Mouse (Mus musculus) kidney, postnatal 4 days (tissue): Measurements from ENCODE around the gene Ubl7.

Experiments used
- DNase-seq, 2 experiments: peaks; one replicate each; pipeline ENCODE4 v3.0.0; 2021; ENCODE audit warnings: mixed read lengths in 2 of 2

Gene Ubl7

DNA sequence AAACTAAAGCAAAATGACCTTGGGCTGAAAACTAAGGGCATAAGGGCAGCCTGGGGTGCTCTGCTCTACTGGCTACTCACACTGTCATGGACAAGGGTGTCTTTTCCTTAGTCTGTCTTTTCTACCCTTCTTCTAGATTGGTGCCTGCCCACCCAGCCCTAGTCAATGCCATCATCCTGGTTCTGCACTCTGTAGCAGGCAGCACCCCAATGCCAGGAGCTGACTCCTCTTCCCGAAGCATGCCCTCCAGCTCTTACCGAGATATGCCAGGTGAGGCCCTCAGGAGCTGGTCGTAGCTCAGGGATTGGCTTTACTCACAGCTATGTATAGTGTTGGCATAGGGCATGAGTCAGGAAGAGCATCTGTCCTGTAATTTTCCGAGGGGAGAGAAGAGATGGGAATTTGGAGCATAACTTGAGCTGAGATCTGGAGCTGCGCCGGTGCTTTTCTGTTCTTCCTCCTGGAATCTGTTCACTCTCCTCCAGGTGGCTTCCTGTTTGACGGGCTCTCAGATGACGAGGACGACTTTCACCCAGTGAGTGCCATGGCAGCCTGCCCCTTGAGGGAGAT is 10.8 kb downstream of the Ubl7 start:
- no peak for DNase-seq

DNA sequence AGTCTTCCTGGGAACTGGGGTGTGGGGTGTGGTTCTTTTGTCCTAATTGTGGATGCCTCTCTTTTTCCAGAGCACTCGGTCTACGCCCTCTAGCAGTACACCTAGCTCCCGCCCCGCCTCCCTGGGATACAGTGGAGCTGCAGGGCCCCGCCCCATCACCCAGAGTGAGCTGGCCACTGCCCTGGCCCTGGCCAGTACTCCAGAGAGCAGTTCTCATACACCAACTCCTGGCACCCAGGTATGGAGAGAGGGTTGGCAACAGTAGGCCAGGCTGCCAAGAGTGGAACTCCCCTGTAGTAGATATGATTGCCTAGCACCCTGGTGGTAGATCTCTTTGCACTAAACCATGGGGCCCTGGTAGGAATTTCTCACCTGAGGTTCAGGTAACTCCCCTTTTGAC is 11.6 kb downstream of the Ubl7 start:
- DNase-seq: no peak

DNA sequence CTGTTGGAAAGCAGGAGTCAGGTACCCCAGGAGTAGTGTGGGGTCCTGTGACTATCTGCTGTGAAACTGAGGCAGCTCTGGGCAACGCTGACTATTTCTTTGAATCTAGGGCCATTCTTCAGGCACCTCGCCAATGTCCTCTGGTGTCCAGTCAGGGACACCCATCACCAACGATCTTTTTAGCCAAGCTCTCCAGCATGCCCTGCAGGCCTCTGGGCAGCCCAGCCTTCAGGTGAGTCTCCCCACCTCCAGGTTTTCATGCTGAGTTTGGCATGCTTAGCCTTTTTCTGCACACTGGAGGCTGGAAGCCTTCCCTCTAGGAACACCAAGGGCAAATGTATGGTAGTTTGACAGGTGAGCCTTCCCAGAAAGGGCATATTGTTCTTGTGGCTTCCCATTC is 12.3 kb downstream of the Ubl7 start:
- DNase-seq: no peak

DNA sequence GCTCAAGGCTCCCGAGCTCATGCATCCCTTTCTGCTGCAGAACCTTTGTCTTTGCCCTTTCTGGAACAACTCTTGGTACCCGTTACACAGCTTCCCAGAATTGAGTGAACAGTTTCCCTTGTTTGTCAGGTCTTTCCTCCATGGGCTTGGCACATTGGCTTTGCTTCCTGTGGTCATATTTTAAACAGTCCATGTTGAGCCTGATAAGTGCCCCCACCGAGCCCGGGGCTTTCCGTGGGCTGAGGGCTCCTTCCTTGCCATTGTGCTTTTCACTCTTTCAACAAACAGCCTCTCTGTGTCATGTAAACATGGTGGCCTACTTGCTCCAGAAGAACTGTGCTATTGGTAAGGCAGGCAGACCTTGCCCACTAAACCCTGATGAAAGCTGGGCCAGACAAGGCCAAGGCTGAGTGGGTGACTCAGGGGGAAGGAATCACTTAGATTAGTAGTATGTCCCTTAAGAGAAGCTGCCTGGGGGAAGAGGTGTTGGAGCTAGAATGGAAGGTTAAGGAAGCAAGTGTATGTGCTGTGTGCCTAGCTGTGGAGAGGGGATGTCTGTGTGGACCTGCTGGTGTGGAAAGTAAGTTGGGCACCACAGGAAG is 20.5 kb downstream of the Ubl7 start:
- DNase-seq: no peak

DNA sequence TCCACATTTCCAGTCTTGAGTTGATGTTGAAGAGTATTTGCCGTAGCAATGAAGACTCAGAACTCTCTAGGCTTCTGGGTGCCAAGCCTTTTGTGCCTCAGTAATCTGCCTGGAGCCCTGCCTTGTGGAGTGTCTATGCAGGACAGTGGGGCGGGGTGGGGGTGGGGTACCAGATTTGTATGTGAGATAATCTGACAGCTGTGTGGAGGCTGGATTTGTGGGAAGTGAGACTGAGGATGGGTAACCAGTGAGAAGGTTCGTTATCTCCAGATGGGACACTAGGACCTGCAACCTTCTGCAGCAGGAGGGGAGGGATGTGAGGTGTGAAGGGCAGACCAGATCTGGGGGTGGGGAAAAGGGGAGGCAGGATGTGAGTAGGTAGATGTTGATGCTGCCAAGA is 21.5 kb downstream of the Ubl7 start:
- no peak for DNase-seq

DNA sequence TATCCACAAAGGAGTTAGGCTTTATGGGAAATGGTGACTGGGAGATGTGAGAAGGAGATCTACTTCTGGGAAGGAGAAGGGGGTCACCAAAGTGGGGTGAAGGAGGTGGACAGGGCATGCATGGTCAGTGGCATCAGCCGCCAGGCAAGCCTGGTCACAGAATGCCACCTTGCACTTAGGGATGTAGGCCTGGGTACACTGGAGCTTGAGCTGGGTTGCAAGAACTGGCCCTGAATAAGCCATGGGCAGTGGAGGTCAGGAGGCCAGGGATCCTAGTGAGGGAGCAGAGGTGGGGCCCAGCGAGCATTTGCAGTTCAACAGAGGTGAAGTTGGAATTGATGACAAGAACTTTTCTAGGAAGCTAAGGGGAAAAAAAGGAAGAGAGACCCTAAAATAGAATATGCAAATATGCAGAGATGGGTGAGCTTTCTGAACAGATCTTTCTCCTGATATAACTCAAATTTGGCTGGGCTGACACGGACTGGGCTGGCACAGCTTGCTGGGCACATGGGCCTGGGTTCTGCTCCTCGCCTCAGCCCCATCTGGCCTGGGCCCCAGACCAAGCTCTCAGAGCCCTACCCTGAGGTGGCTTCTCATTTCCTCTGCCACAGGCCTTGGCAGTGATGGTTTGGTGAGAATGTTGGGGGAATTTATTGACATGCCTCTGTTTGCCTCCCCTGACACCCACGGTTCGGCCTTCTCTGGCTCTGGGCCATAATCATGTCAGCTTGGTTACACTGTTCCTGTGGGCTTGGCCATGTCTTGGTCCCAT is 22.2 kb downstream of the Ubl7 start:
- no peak for DNase-seq

DNA sequence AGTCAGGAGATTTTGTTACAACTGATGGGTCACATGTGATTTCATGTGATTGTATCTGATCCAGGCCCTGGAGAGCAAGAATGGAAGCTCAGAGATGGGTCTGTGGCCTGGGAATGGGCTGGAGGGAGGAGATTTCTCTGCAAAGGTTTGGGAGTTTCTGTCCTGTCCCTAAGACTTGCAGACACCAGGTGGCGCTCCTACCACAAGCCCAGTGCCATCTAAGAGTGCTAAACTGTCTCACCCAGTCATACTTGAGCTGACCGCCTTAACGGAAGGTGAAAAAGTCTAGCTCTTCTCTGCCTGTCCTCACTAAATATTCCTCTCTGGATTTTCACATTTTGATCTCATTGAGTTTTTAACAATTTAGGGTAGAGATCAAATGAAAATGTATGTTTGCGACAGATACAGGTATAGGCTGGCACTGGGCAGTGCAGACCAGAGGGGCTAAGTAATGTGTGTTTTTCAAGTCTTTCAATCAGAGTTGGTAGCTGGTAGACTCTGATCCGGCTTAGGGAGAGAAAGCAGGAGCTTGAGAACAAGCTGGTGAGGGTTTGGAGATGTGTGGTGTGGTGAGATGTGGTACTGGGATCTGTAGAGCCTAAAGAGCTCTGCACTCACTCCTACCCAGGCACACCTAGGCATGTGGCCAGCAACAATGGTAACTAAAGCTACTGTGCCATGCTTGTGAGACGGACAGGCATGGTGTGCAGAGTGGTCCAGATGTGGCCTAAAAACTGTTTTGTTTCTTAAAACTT is 25.1 kb downstream of the Ubl7 start:
- DNase-seq: peak; percentile 94 to 95

DNA sequence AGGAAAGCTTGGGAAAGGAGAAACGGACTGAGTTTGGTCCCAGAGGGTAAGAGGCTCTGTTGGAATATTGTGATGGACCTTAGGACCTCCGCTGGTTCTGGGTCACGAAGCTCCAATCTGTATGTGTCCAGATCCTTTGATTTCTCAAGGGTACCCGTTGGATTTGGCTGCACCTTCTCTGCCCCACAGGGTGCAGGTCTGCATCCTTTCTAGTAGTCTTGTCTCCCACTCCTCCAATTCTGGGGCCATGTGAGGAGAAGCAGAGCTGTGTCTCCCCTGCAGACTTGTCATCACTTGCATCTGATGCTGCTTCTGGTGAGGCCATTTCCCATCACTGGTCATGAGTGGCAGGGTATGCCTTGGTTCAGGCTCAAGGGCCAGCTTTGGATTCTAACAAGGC is 26.4 kb downstream of the Ubl7 start:
- no peak for DNase-seq

DNA sequence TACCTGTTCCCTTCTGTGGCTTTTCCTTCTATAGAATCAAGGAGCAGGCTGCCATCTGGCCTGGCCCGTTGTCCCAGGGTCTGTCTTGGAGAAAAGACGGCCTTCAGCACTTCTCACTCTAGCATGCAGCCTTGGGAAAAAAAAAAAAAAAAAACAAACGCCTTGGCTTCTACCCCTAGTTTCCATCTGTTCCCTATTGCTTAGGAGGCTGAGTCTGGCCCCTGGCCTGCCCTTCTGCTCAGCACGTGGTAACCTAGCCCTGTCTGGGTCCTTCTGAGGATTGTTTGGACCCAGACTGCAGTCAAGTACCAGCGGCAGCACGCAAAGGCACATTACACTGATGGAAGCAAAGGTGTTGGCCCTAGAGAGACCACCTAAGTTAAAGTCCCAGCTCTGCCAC is 26.9 kb downstream of the Ubl7 start:
- DNase-seq: no peak

DNA sequence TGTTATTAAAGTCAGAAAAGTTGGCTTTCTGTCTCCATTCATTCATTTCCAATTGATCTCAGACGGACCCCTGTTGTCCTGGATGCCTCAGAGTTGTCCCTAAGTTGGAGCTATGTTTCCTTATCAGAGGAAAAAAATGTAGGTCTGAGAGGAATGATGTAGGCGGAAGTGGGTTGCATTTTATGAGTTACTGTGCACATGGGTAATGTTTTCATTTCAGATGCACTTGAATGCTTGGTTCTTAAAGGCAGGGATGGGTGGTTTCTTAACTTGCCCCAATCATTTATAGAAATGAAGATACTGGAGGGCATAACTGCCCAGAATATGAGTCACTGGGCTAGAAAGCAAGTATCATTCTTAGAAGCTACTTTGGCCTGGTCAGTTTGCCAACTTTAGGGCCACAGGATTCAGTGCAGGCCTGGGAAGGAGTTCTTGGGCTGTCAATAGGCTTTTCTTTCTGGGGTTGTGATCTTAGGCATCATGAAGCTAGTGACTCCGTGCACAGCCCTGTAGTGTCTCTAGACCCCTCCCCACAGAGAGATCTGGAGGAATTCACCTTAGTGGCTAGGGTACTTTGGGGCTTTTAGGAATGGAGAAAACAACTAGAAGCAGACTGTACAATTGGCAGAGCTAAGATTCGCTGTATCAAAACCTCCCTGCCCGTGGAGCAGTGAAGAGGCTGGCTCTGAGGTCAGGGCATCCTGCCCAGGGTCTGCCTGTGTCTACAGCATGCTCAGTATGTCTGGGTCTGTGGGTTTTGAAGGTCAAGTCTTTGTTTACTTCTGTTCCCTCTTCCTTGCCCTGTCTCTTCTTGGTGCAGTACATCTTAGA is 27.7 kb downstream of the Ubl7 start:
- no peak for DNase-seq

DNA sequence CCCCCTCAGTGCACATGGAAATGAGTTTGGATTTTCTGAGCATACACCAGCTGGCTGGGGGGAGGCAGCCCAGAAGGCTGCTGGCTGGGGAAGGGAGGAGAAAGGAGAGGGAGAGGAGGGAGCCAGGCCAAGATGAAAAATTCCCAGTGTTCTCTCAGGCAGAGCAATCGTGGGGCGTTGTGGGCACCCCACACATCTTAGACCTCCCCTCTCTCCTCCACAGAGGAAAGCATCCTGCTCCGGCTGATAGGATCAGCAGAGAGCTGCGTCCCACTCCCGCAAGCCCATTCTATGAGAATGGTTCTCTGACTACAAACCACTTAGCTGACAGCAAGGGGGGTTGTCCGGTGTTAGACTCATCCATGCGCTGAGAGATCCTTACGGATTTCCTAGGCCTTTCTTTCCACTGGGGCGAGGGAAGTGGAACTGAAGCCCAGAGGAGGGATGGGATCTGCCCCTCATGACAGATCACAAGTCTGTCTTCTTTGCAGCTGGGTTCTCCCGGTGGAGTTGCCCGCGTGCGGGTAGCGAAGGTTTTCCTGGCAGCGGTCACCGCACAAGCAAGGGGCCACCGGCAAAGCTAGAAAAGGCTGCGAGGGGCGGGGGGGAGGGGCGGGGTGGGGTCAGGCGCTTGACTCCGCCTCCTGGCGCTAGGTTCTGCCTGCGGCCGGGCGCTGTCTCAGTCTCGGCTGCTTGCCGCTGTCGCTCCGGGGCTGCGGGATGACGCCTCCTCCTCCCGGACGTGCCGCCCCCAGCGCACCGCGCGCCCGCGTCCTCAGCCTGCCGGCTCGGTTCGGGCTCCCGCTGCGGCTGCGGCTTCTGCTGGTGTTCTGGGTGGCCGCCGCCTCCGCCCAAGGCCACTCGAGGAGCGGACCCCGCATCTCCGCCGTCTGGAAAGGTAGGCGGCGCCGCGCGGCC is 28.9 kb downstream of the Ubl7 start, which contains the start of gene Sema7a:
TSS of gene Sema7a (plus strand) at position 682 of the 918 bp plus-strand sequence.
- DNase-seq: peak; percentile 80 to 87

DNA sequence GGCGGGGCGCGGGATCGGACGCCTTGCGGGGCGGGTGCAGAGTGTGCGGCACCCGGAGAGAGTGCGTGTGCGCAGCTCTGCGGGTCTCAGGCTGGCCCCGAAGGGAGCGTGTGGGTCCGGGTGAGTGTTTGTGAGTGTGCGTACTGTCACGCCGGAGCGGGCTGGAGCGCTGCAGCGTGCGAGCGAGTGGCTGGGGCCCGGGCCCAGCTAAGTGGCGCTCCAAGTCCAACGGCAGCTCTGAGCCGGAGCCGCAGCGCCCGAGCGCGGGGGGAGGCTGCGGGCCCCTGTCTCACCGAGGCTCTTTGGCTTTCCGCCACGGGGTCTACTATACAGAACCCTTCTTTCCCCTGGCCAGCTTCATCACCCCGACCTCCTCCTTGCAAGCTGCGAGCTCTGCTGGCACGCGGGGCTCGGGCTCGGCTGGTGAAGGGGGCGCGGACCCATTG is 29.6 kb downstream of the Ubl7 start:
- DNase-seq: peak; percentile 59 to 72

DNA sequence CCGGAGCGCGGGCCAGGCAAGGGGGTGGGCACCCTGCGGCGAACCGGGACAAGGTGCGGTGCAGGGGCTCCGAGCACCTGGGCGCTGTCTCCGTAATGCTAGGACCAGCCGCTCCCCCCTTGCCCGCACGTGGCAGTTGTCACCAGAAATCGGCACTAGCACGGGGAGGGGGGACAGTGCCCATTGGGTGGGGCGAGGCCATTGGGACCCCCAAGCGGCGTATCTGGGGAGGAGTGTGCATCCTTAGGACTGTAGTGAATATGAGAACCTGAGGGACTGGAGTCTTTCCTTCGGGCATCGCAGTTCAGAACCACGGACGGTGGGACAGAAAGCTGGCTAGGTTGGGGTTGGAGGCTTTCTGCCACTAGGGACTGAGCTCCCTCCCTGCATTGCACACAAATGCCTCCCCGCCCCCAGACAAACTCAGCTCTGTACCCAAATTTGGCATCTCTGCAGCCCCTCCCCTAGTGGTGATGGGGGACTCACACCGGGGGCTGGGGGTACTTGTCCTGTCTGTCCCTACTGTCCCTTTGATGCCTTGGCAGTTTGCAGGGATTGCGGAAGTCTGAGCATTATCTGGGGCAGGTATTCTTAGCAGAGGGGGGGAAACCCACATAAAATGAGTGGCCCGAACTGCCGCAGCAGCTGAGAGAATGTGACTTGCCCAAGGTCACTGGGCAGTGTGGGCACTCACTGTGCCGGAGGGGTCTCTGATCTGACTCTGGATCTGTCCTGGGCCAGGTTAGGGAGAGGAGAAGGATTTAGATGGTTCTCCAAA is 30.3 kb downstream of the Ubl7 start:
- DNase-seq: no peak

DNA sequence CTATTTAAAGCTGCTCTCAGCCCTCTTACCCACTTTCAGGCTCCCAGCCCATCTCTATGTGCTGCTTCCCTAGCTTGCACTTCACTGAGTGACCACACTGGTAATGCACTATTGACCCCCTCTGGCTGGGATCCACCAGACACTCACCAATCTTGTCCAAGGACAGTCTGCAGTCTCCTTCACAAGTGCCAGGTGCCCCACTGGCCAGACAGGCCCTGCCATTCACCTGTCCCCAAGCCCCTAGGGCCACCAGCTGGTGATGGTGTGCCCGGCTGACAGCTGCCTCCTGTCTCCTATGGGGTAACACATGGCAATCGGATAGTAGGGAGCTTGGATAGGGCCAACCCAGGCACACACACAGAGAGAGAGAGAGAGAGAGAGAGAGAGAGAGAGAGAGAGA is 31.3 kb downstream of the Ubl7 start:
- DNase-seq: no peak

DNA sequence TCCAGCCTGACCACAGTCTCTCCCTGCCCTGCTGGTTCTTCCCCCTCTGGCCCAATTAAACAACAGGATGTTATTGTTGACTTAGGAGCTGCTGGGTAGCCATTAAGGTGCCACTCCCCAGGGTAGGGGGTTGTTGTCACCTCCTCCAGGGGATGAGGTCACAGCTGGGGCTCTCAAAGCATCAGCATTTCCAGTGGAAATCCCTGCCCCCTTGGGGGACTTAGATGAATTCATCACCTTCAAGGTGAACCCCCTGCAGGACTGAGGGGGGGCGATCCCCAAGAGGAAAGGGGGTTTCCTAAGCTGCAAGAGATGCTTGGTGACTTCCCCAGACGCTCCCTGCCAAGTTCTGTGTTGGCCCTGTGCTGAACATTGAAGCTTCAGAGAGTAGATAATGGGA is 32.3 kb downstream of the Ubl7 start:
- DNase-seq: no peak

DNA sequence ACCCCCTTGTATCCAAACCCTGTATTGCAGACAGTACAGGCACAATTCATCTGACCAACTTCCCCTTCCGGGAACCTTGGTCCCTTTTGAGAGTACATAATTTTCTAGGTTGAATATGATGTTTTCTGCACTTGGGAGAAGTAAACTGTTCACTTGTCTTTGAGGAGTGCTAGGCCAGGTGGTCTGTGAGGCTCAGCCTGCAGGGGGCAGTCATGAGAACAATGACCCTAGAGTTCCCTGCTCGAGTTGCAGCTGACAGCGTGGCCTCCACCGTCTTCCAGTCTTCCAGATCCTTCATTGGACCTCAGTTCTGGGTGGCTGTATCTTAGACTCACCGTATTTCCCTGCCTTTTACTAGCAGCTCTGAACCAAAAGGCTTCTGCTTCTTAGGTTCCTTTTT is 33.8 kb downstream of the Ubl7 start:
- peak; percentile 81 to 83 for DNase-seq

DNA sequence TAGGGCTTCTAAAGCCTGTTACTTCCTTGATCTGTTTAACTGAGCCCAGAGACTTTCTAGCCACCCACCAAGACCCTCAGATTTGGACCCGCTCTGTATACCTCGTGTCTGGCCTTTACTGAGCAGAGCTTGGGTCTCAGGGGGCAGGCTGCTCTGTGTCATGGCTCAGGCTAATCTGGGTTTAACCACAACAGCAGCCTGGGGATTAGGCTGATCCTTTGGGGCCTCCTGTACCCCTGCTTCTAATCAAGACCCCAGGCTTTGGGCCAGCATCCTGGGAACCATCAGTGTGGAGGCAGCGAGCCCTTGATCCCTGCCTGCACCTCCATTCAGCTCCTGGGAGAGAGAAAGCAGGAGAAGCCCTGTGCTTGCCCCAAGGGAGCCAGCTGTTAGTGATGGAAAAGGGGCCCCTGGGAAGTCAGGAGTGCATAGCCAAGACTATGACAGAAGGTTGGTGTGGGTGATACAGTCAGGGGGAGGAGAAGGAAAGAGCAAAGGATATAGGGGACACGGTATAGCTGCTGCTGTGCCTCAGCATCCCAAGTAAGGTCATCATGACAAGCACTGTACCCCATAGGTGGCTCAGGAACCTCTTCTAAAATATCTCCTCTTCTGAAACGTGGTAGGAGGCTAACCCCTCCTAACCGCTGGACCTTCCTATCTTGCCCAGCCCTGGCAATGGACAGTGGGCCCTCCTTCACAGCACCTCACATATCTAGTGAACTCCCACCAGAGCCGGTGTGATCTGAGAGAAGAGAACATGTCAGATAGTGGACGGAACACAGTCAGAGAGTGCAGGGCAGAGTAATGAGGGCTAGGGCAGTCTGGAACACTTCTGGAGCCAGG is 35.2 kb downstream of the Ubl7 start:
- DNase-seq: no peak

DNA sequence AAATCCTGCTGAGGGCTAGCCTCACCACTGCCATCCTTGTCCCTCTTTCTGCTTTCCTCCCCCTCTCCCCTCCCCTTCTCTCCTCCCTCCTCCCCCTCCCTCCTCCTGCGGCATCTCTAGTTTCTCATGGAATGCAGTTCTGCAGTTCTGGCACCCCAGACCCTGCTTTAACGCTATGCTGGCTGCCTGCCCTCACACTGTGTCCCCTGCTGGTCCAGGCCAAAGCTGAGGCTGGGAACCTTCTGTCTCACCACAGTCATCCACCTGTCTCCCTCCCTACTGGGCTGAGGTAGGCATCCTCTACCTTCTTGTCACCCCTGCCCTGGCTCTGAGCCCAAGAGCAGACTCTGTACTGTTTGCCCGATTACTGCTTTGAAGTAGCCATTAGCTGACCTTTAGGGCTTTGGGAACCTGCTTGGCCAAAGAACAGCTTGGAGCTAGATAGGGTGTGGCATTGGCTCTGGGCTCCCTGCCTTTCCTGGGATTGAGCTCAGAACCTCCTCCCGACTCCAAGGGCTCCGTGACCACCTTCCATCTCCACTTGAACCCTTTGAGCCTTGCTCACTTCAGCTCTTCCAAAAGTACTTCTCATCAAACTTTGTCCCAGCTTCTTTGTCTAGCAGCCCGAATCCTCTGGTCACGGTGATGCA is 36.7 kb downstream of the Ubl7 start:
- no peak for DNase-seq

DNA sequence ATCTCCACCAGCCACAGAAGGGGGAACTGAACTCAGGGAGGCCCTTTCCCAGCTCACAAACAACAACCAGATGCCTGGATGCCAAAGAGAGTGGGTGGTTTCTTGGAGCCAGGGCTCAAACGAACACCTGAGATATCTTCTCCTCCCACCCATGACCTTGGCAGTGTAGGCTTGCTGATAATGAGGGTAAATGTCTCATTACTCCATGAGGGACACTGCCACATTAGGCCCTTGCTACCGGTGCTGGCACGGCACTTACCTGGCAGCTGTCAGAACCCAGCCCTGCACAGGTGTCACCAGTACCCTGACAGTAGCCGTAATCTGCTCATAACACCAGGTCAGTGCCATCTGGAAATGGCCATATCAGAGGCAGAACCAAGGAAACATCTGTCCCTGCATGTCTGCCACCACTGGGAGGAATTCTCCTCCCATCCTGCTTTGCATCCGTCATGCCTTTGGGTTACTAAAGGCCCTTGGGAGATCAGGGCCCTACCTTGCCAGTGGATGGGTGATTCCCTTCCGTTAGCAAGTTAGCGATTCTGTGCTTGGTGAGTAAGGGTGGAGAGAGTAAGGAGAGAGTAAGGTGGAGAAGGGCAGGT is 37.7 kb downstream of the Ubl7 start:
- no peak for DNase-seq
